Mouse (Mus musculus): ENCODE measurements at regions not wholly inside any gene's neighbourhood (a gene's known extent, or its start where the extent isn't known, plus 50 kb on each side); places are given as distances from the start of the nearest gene placed in this dataset.

- no peak overlapping the region for H3K27ac ChIP-seq (replicated peaks in 1 of 2; ENCODE audit: control insufficient read depth in 1 of 2, insufficient read depth in 1 of 2, low read depth in 2 of 2, low read length in 2 of 2)
- no peak overlapping the region for H3K9ac ChIP-seq (ENCODE audit: low read length)
- no peaks in the 10 kb centered on the region for H3K36me3 ChIP-seq (ENCODE audit: control insufficient read depth, insufficient read depth, low read length)
- no peaks in the 10 kb centered on the region for H3K9me3 ChIP-seq (ENCODE audit: control insufficient read depth, low read length)
- no peaks in the 10 kb centered on the region for H3K27me3 ChIP-seq (ENCODE audit: control insufficient read depth, insufficient read depth, low read length)
- no peak for ATAC-seq (ENCODE audit: insufficient number of reproducible peaks, insufficient read depth, low FRiP score, low read depth)
- H3K4me3 ChIP-seq (ENCODE audit: control insufficient read depth in 1 of 2, insufficient read depth in 1 of 2, low read depth in 1 of 2, low read length in 2 of 2): no peak overlapping the region
- H3K4me1 ChIP-seq (ENCODE audit: control insufficient read depth in 2 of 2, insufficient read depth in 2 of 2, low read length in 2 of 2): no peaks in the 10 kb centered on the region
- no peak overlapping the region for H3K4me2 ChIP-seq (ENCODE audit: low read length)
- 74% methylated on average over 9 of the region's 9 CpGs for WGBS
Observed at GRCm38 (mm10) chr11:89901241-89901740, 101.4 kb downstream of the Pctp start.

- no peak for ATAC-seq (ENCODE audit: insufficient number of reproducible peaks, insufficient read depth, low FRiP score, low read depth)
- no peaks in the 10 kb centered on the region for H3K9me3 ChIP-seq (ENCODE audit: control insufficient read depth, low read length)
- 80% methylated on average over 4 of the region's 4 CpGs for WGBS
Observed at GRCm38 (mm10) chr11:89898516-89898915, 104.2 kb downstream of the Pctp start.

GRCm38 (mm10) chr11:89896854-89897253 is 105.8 kb downstream of the Pctp start:
- Histone ChIP-seq H3K36me3 (ENCODE audit: control insufficient read depth, insufficient read depth, low read length) (no peaks in the 10 kb centered on the region), H3K27ac (replicated peaks in 1 of 2; ENCODE audit: control insufficient read depth in 1 of 2, insufficient read depth in 1 of 2, low read depth in 2 of 2, low read length in 2 of 2) (no peak overlapping the region), H3K4me3 (ENCODE audit: control insufficient read depth in 1 of 2, insufficient read depth in 1 of 2, low read depth in 1 of 2, low read length in 2 of 2) (no peak overlapping the region), H3K9ac (ENCODE audit: low read length) (no peak overlapping the region), H3K27me3 (ENCODE audit: control insufficient read depth, insufficient read depth, low read length) (no peaks in the 10 kb centered on the region), H3K4me1 (ENCODE audit: control insufficient read depth in 2 of 2, insufficient read depth in 2 of 2, low read length in 2 of 2) (no peaks in the 10 kb centered on the region), H3K9me3 (ENCODE audit: control insufficient read depth, low read length) (no peaks in the 10 kb centered on the region), H3K4me2 (ENCODE audit: low read length) (no peak overlapping the region)
- ATAC-seq (ENCODE audit: insufficient number of reproducible peaks, insufficient read depth, low FRiP score, low read depth): no peak
- 60% methylated on average over 3 of the region's 3 CpGs for WGBS

More at GRCm38 (mm10) chr11:89898516-89898915, 104.2 kb downstream of the Pctp start:
- H3K4me3 ChIP-seq (ENCODE audit: control insufficient read depth in 1 of 2, insufficient read depth in 1 of 2, low read depth in 1 of 2, low read length in 2 of 2): no peak overlapping the region
- H3K4me2 ChIP-seq (ENCODE audit: low read length): no peak overlapping the region
- H3K27me3 ChIP-seq (ENCODE audit: control insufficient read depth, insufficient read depth, low read length): no peaks in the 10 kb centered on the region
- H3K27ac ChIP-seq (replicated peaks in 1 of 2; ENCODE audit: control insufficient read depth in 1 of 2, insufficient read depth in 1 of 2, low read depth in 2 of 2, low read length in 2 of 2): no peak overlapping the region
- no peaks in the 10 kb centered on the region for H3K36me3 ChIP-seq (ENCODE audit: control insufficient read depth, insufficient read depth, low read length)
- no peaks in the 10 kb centered on the region for H3K4me1 ChIP-seq (ENCODE audit: control insufficient read depth in 2 of 2, insufficient read depth in 2 of 2, low read length in 2 of 2)
- H3K9ac ChIP-seq (ENCODE audit: low read length): no peak overlapping the region

- Histone ChIP-seq H3K27me3 (ENCODE audit: control insufficient read depth, insufficient read depth, low read length) (no peaks in the 10 kb centered on the region), H3K4me3 (ENCODE audit: control insufficient read depth in 1 of 2, insufficient read depth in 1 of 2, low read depth in 1 of 2, low read length in 2 of 2) (no peak overlapping the region), H3K4me1 (ENCODE audit: control insufficient read depth in 2 of 2, insufficient read depth in 2 of 2, low read length in 2 of 2) (no peaks in the 10 kb centered on the region), H3K36me3 (ENCODE audit: control insufficient read depth, insufficient read depth, low read length) (no peaks in the 10 kb centered on the region), H3K9ac (ENCODE audit: low read length) (no peak overlapping the region), H3K4me2 (ENCODE audit: low read length) (no peak overlapping the region), H3K9me3 (ENCODE audit: control insufficient read depth, low read length) (no peaks in the 10 kb centered on the region), H3K27ac (replicated peaks in 1 of 2; ENCODE audit: control insufficient read depth in 1 of 2, insufficient read depth in 1 of 2, low read depth in 2 of 2, low read length in 2 of 2) (no peak overlapping the region)
- ATAC-seq (ENCODE audit: insufficient number of reproducible peaks, insufficient read depth, low FRiP score, low read depth): no peak
- 48% methylated on average over 2 of the region's 2 CpGs for WGBS
Observed at GRCm38 (mm10) chr11:89871587-89871986, 94.1 kb upstream of the Ankfn1 start.

- Histone ChIP-seq H3K4me1 (ENCODE audit: control insufficient read depth in 2 of 2, insufficient read depth in 2 of 2, low read length in 2 of 2) (no peaks in the 10 kb centered on the region), H3K4me3 (ENCODE audit: control insufficient read depth in 1 of 2, insufficient read depth in 1 of 2, low read depth in 1 of 2, low read length in 2 of 2) (no peak overlapping the region), H3K27me3 (ENCODE audit: control insufficient read depth, insufficient read depth, low read length) (no peaks in the 10 kb centered on the region), H3K27ac (replicated peaks in 1 of 2; ENCODE audit: control insufficient read depth in 1 of 2, insufficient read depth in 1 of 2, low read depth in 2 of 2, low read length in 2 of 2) (no peak overlapping the region), H3K9ac (ENCODE audit: low read length) (no peak overlapping the region), H3K9me3 (ENCODE audit: control insufficient read depth, low read length) (no peaks in the 10 kb centered on the region), H3K4me2 (ENCODE audit: low read length) (no peak overlapping the region), H3K36me3 (ENCODE audit: control insufficient read depth, insufficient read depth, low read length) (no peaks in the 10 kb centered on the region)
- ATAC-seq (ENCODE audit: insufficient number of reproducible peaks, insufficient read depth, low FRiP score, low read depth): no peak
- WGBS: 70% methylated on average over 2 of the region's 2 CpGs
Observed at GRCm38 (mm10) chr11:89867575-89867974, 90.1 kb upstream of the Ankfn1 start.

- H3K4me2 ChIP-seq (ENCODE audit: low read length): no peak overlapping the region
Observed at GRCm38 (mm10) chr11:89856184-89856769, 78.8 kb upstream of the Ankfn1 start.

GRCm38 (mm10) chr11:89841853-89842252 is 64.4 kb upstream of the Ankfn1 start:
- Histone ChIP-seq H3K4me1 (ENCODE audit: control insufficient read depth in 2 of 2, insufficient read depth in 2 of 2, low read length in 2 of 2) (peaks cover 4 to 10% of the 10 kb centered on the region in 2 experiments), H3K4me2 (ENCODE audit: low read length) (no peak overlapping the region), H3K36me3 (ENCODE audit: control insufficient read depth, insufficient read depth, low read length) (no peaks in the 10 kb centered on the region), H3K9ac (ENCODE audit: low read length) (no peak overlapping the region), H3K9me3 (ENCODE audit: control insufficient read depth, low read length) (no peaks in the 10 kb centered on the region), H3K27me3 (ENCODE audit: control insufficient read depth, insufficient read depth, low read length) (no peaks in the 10 kb centered on the region), H3K4me3 (ENCODE audit: control insufficient read depth in 1 of 2, insufficient read depth in 1 of 2, low read depth in 1 of 2, low read length in 2 of 2) (no peak overlapping the region), H3K27ac (replicated peaks in 1 of 2; ENCODE audit: control insufficient read depth in 1 of 2, insufficient read depth in 1 of 2, low read depth in 2 of 2, low read length in 2 of 2) (no peak overlapping the region)
- ATAC-seq (ENCODE audit: insufficient number of reproducible peaks, insufficient read depth, low FRiP score, low read depth): no peak

More at GRCm38 (mm10) chr11:89856184-89856769, 78.8 kb upstream of the Ankfn1 start:
- no peak for ATAC-seq (ENCODE audit: insufficient number of reproducible peaks, insufficient read depth, low FRiP score, low read depth)
- no peak overlapping the region for H3K9ac ChIP-seq (ENCODE audit: low read length)
- no peaks in the 10 kb centered on the region for H3K9me3 ChIP-seq (ENCODE audit: control insufficient read depth, low read length)
- H3K36me3 ChIP-seq (ENCODE audit: control insufficient read depth, insufficient read depth, low read length): no peaks in the 10 kb centered on the region
- no peaks in the 10 kb centered on the region for H3K27me3 ChIP-seq (ENCODE audit: control insufficient read depth, insufficient read depth, low read length)
- 66% methylated on average over 9 of the region's 9 CpGs for WGBS
- no peaks in the 10 kb centered on the region for H3K4me1 ChIP-seq (ENCODE audit: control insufficient read depth in 2 of 2, insufficient read depth in 2 of 2, low read length in 2 of 2)
- H3K4me3 ChIP-seq (ENCODE audit: control insufficient read depth in 1 of 2, insufficient read depth in 1 of 2, low read depth in 1 of 2, low read length in 2 of 2): no peak overlapping the region
- H3K27ac ChIP-seq (replicated peaks in 1 of 2; ENCODE audit: control insufficient read depth in 1 of 2, insufficient read depth in 1 of 2, low read depth in 2 of 2, low read length in 2 of 2): no peak overlapping the region
